Mouse (Mus musculus) kidney, embryonic 14.5 days (tissue): ENCODE measurements at regions not wholly inside any gene's neighbourhood (a gene's known extent, or its start where the extent isn't known, plus 50 kb on each side); places are given as distances from the start of the nearest gene placed in this dataset.

Experiments
- ATAC-seq: fragments of 200-750 bp; cut with Nextera tagmentation; 2 replicates; pipeline ENCODE4 v1.8.0; 2017; ENCODE audit warnings: moderate number of reproducible peaks, mild to moderate bottlenecking, moderate TSS enrichment, moderate library complexity; ENCODE audit not compliant: low FRiP score, low TSS enrichment
- H3K27ac ChIP-seq: fragments of 300-500 bp; sonication (generic); 2 replicates; pipeline ENCODE4 v1.5.1; 2014; ENCODE audit warnings: low read depth, mild to moderate bottlenecking, low read length, moderate library complexity, mixed read lengths
- H3K27me3 ChIP-seq: fragments of 300-500 bp; sonication (generic); 2 replicates; pipeline ENCODE4 v1.6.1; 2014; ENCODE audit warnings: mild to moderate bottlenecking, low read length; ENCODE audit not compliant: control insufficient read depth, insufficient read depth
- H3K36me3 ChIP-seq: fragments of 300-500 bp; sonication (generic); 2 replicates; pipeline ENCODE4 v1.6.1; 2014; ENCODE audit warnings: low read length, mixed read lengths; ENCODE audit not compliant: control insufficient read depth, insufficient read depth
- H3K4me1 ChIP-seq: fragments of 300-500 bp; sonication (generic); 2 replicates; pipeline ENCODE4 v1.6.1; 2014; ENCODE audit warnings: low read length, mixed read lengths; ENCODE audit not compliant: control insufficient read depth, insufficient read depth
- H3K4me2 ChIP-seq: fragments of 300-500 bp; sonication (generic); replicated peaks from 2 replicates; pipeline ENCODE4 v1.6.1; 2014; ENCODE audit warnings: low read depth, mild to moderate bottlenecking, low read length
- H3K4me3 ChIP-seq: fragments of 300-500 bp; sonication (generic); 2 replicates; pipeline ENCODE4 v1.5.1; 2014; ENCODE audit warnings: mild to moderate bottlenecking, low read length
- H3K9ac ChIP-seq: fragments of 300-500 bp; sonication (generic); 2 replicates; pipeline ENCODE4 v1.6.1; 2014; ENCODE audit warnings: low read depth, mild to moderate bottlenecking, low read length, moderate library complexity
- H3K9me3 ChIP-seq: fragments of 300-500 bp; sonication (generic); 2 replicates; pipeline ENCODE4 v1.6.1; 2016; ENCODE audit warnings: low read length; ENCODE audit not compliant: control insufficient read depth
- WGBS: fragments of 180-500 bp; shearing (Covaris S2); extraction: QIAGEN DNeasy Blood & Tissue Kit; methylation state at CpG from one replicate; pipeline ENCODE4 v1.1.7; 2014; 5-methylcytosine and 5-hydroxymethylcytosine counted together

DNA sequence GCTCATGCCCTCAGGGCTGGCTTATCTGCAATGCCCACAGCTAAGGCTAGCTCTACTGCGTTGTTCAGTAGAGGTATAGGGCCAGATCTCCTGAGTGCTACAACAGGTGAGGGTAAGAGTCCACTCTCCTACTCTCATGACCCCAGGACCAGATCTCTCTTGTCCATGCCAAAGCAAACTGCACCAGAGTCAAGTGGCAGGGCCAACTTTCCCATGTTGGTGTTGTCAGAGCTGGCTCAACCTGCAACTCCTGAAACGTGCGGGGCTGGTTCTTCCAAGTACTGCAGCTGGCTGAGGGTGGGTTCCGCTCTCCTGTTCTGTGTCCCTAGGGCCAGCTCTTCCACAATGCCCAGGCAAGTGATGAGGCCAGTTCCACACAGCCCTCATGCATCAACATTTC lies 61.5 kb upstream of the Fxr1 start:
- H3K27ac ChIP-seq = no peak overlapping the region
- H3K9me3 ChIP-seq = no peaks in the 10 kb centered on the region
- ATAC-seq = no peak
- H3K36me3 ChIP-seq = no peaks in the 10 kb centered on the region
- H3K4me3 ChIP-seq = no peak overlapping the region
- H3K4me2 ChIP-seq = no peak overlapping the region
- peaks cover 4% of the 10 kb centered on the region for H3K27me3 ChIP-seq
- 84% methylated on average over 4 of the region's 4 CpGs for WGBS
- H3K4me1 ChIP-seq = 0 out of 2 replicates have a peak, but pooled peaks cover 3% of the 10 kb centered on the region
- no peak overlapping the region for H3K9ac ChIP-seq

DNA sequence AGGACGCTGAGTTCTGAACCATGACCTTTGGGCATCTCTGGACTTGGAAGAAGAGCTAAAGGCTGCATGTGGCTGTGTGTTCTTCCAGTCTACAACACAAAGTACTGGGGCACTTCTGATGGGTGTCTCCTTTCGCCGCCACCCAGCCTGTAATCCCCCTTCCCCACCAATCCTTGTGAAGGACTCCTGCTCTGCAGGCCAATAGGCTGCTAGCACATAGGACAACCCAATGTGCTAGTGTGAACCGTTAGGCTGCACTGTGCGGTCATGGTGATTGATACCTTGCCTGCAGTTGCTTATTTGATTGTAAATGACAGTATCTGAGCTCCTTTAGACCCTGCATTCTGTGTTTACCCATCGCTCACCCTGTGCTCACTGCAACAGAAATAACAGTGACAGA lies 59.5 kb upstream of the Fxr1 start:
- 0 out of 2 replicates have a peak, but pooled peaks cover 3% of the 10 kb centered on the region for H3K4me1 ChIP-seq
- 50% methylated on average over 6 of the region's 6 CpGs for WGBS
- ATAC-seq = no peak

DNA sequence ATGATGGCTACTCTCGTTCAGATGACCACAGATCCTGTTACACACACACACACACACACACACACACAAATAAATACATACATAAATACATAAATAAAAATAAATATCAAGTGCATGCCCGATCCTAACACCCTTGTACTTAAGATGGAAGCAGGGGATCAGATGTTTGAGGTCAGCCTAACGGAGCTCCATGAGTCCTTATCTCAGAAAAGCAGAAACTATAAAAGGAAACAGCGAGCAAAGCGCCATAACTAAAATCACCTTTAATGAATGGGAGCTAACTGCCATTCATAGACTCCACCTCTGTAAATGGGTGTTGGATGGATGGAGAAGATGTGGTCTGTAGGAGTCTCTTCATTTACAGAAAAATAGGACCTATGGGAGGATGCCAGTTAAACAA lies 56.8 kb upstream of the Fxr1 start:
- no peak overlapping the region for H3K9ac ChIP-seq
- WGBS = 82% methylated on average over 5 of the region's 5 CpGs
- H3K27ac ChIP-seq = no peak overlapping the region
- no peaks in the 10 kb centered on the region for H3K9me3 ChIP-seq
- ATAC-seq = no peak
- no peak overlapping the region for H3K4me3 ChIP-seq
- no peaks in the 10 kb centered on the region for H3K4me1 ChIP-seq
- H3K27me3 ChIP-seq = no peaks in the 10 kb centered on the region
- no peak overlapping the region for H3K4me2 ChIP-seq
- no peaks in the 10 kb centered on the region for H3K36me3 ChIP-seq

More for the DNA sequence above, 59.5 kb upstream of the Fxr1 start:
- H3K27ac ChIP-seq = no peak overlapping the region
- H3K27me3 ChIP-seq = peaks cover 4% of the 10 kb centered on the region; the same call in 1 of the 2 replicates
- no peak overlapping the region for H3K4me3 ChIP-seq
- H3K9ac ChIP-seq = no peak overlapping the region
- H3K9me3 ChIP-seq = no peaks in the 10 kb centered on the region
- H3K36me3 ChIP-seq = no peaks in the 10 kb centered on the region
- H3K4me2 ChIP-seq = no peak overlapping the region

DNA sequence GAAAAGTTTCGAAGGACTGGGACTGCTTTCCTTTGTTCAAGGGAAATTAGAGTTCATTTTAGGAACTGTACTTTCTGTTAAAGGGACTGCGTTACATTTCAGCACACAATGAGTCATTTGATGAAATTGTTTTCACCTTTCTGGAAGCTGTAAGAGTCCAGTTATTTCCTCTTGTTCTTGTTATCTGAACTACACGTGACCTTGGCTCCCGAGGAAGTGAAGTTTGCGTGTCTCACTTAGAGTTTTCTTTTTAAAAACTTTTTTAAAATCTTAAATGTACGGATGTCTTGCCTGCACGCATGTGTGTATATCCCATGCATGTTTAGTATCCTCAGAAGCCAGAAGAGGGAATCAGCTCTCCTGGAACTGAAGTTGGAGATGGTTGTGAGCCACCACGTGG lies 52.6 kb upstream of the Fxr1 start:
- H3K27ac ChIP-seq = no peak overlapping the region
- no peaks in the 10 kb centered on the region for H3K27me3 ChIP-seq
- no peaks in the 10 kb centered on the region for H3K4me1 ChIP-seq
- ATAC-seq = no peak
- H3K36me3 ChIP-seq = no peaks in the 10 kb centered on the region
- 75% methylated on average over 8 of the region's 8 CpGs for WGBS
- no peaks in the 10 kb centered on the region for H3K9me3 ChIP-seq
- no peak overlapping the region for H3K9ac ChIP-seq
- H3K4me2 ChIP-seq = no peak overlapping the region
- no peak overlapping the region for H3K4me3 ChIP-seq
